Mouse (Mus musculus) intestine, postnatal 0 days (tissue): ENCODE data around the gene Gapdh. TPM values are rescaled to one million over a fixed set of nuclear protein-coding genes. Genes with fewer than 3 reads are reported as not detected.

ENCODE experiments used
- ATAC-seq: fragments of 200-750 bp; cut with Nextera tagmentation; 2 replicates; pipeline ENCODE4 v1.8.0; 2017; ENCODE audit warnings: mild to moderate bottlenecking, moderate TSS enrichment, moderate library complexity
- H3K27ac ChIP-seq: fragments of 300-500 bp; sonication (generic); 2 replicates; pipeline ENCODE4 v1.5.1; 2014; ENCODE audit warnings: mild to moderate bottlenecking, low read depth, low read length, moderate library complexity
- H3K27me3 ChIP-seq: fragments of 300-500 bp; sonication (generic); replicated peaks from 2 replicates; pipeline ENCODE4 v1.6.1; 2014; ENCODE audit warnings: low read length, mixed read lengths; ENCODE audit not compliant: control insufficient read depth, insufficient read depth
- H3K36me3 ChIP-seq: fragments of 300-500 bp; sonication (generic); 2 replicates; pipeline ENCODE4 v1.6.1; 2014; ENCODE audit warnings: mild to moderate bottlenecking, moderate library complexity; ENCODE audit not compliant: control insufficient read depth, insufficient read depth
- H3K4me1 ChIP-seq: fragments of 300-500 bp; sonication (generic); replicated peaks from 2 replicates; pipeline ENCODE4 v1.6.1; 2014; ENCODE audit warnings: antibody characterized with exemption, low read length, mixed read lengths; ENCODE audit not compliant: control insufficient read depth, insufficient read depth
- H3K4me2 ChIP-seq: fragments of 300-500 bp; sonication (generic); replicated peaks from 2 replicates; pipeline ENCODE4 v1.6.1; 2014; ENCODE audit warnings: low read depth, mild to moderate bottlenecking, moderate library complexity
- H3K4me3 ChIP-seq: fragments of 300-500 bp; sonication (generic); 2 replicates; pipeline ENCODE4 v1.5.1; 2014; ENCODE audit warnings: low read depth, low read length
- H3K9ac ChIP-seq: fragments of 300-500 bp; sonication (generic); 2 replicates; pipeline ENCODE4 v1.6.1; 2014; ENCODE audit warnings: mild to moderate bottlenecking, low read depth, low read length
- H3K9me3 ChIP-seq: fragments of 300-500 bp; sonication (generic); 2 replicates; pipeline ENCODE4 v1.6.1; 2016; ENCODE audit warnings: mixed run types; ENCODE audit not compliant: control insufficient read depth
- CTCF ChIP-seq: sonication (generic); IDR thresholded peaks from 2 replicates; pipeline ENCODE4 v1.5.1; 2016; ENCODE audit warnings: low read depth, mild to moderate bottlenecking, control low read depth, antibody characterized with exemption, moderate library complexity
- WGBS: fragments of 180-500 bp; shearing (Covaris S2); extraction: QIAGEN DNeasy Blood & Tissue Kit; methylation state at CpG from one replicate; pipeline ENCODE4 v1.1.7; 2014; 5-methylcytosine and 5-hydroxymethylcytosine counted together
- microRNA-seq: library from miRNA; unstranded; fragments of <30 nt; microRNA quantifications from one replicate; pipeline ENCODE4, GENCODE M21; 2016
- polyA plus RNA-seq: library from polyadenylated mRNA; unstranded; fragments of >200 nt; fragmentation: Nextera tagmentation; extraction: Ambion mirVana; gene quantifications from 2 replicates; pipeline ENCODE4 v1.2.1, GENCODE M21; 2015

Gapdh gene
- polyA plus RNA-seq, 1 experiment from 2014 or later = 1,629 TPM

- Histone ChIP-seq H3K9me3 (no peaks in the 10 kb centered on the region), H3K4me3 (no peak overlapping the region), H3K9ac (no peak overlapping the region), H3K27ac (no peak overlapping the region), H3K27me3 (no peaks in the 10 kb centered on the region), H3K36me3 (peaks cover 55% of the 10 kb centered on the region), H3K4me2 (no peak overlapping the region), H3K4me1 (no peaks in the 10 kb centered on the region)
- no peak for TF ChIP-seq CTCF
- 92% methylated on average over 20 of the region's 20 CpGs for WGBS
- ATAC-seq = no peak
These were observed 36.4 kb downstream of the Gapdh start for GRCm38 (mm10) chr6:125129710-125130402.

GRCm38 (mm10) chr6:125128724-125129123, 37.5 kb downstream of the Gapdh start:
- Histone ChIP-seq H3K27me3 (no peaks in the 10 kb centered on the region), H3K4me2 (no peak overlapping the region), H3K36me3 (peaks cover 55% of the 10 kb centered on the region), H3K9me3 (no peaks in the 10 kb centered on the region), H3K4me3 (no peak overlapping the region), H3K9ac (no peak overlapping the region), H3K4me1 (no peaks in the 10 kb centered on the region), H3K27ac (no peak overlapping the region)
- ATAC-seq = no peak
- WGBS = 87% methylated on average over 12 of the region's 12 CpGs
- TF ChIP-seq CTCF = no peak

GRCm38 (mm10) chr6:125119387-125119786, 46.9 kb downstream of the Gapdh start:
- Histone ChIP-seq H3K27ac (no peak overlapping the region), H3K36me3 (peaks cover 86% of the 10 kb centered on the region), H3K4me1 (no peaks in the 10 kb centered on the region), H3K4me3 (no peak overlapping the region), H3K9ac (no peak overlapping the region), H3K27me3 (no peaks in the 10 kb centered on the region), H3K4me2 (no peak overlapping the region), H3K9me3 (no peaks in the 10 kb centered on the region)
- no peak for TF ChIP-seq CTCF
- no peak for ATAC-seq
- WGBS = 84% methylated on average over 8 of the region's 8 CpGs

GRCm38 (mm10) chr6:125112553-125112952, 53.7 kb downstream of the Gapdh start:
- no peaks in the 10 kb centered on the region for H3K9me3 ChIP-seq
- no peak for ATAC-seq
- no peaks in the 10 kb centered on the region for H3K27me3 ChIP-seq
- H3K9ac ChIP-seq = no peak overlapping the region
- TF ChIP-seq CTCF = no peak
- 90% methylated on average over 11 of the region's 11 CpGs for WGBS
- peaks cover 88% of the 10 kb centered on the region for H3K36me3 ChIP-seq
- no peak overlapping the region for H3K4me3 ChIP-seq
- H3K4me2 ChIP-seq = no peak overlapping the region
- H3K4me1 ChIP-seq = no peaks in the 10 kb centered on the region
- H3K27ac ChIP-seq = no peak overlapping the region

Small RNA genes lying within 50 kb of the gene (microRNA-seq; reads per million reads assigned to microRNA genes)
- 0.82 reads per million for gene Mir3098

Other genes starting within 250 kb of the Gapdh start
- gene Ptms, start 246.4 kb downstream of the Gapdh start, polyA plus RNA-seq = 167 and 169 TPM in 2 replicates
- 265 and 269 TPM in 2 replicates for gene Mlf2, start 235.1 kb downstream of the Gapdh start, polyA plus RNA-seq
- 105 and 110 TPM in 2 replicates for gene Cops7a, start 200.9 kb downstream of the Gapdh start, polyA plus RNA-seq
- gene Pianp, start 169.8 kb downstream of the Gapdh start, polyA plus RNA-seq = 1.8 and 2.1 TPM in 2 replicates
- gene Zfp384, start 157.3 kb downstream of the Gapdh start, polyA plus RNA-seq = 8.2 TPM in 2 replicates
- 65.4 and 70.1 TPM in 2 replicates for gene Ing4, start 126.7 kb downstream of the Gapdh start, polyA plus RNA-seq
- gene Acrbp, start 116.8 kb downstream of the Gapdh start, polyA plus RNA-seq = 3.1 and 4.1 TPM in 2 replicates
- gene Lpar5, start 98.5 kb downstream of the Gapdh start, polyA plus RNA-seq = 9.2 and 9.9 TPM in 2 replicates
- gene Chd4, start 70.5 kb downstream of the Gapdh start, polyA plus RNA-seq = 30.7 and 34.2 TPM in 2 replicates
- gene Nop2, start 34.6 kb downstream of the Gapdh start, polyA plus RNA-seq = 21.9 and 22.6 TPM in 2 replicates
- gene Iffo1, start 21.2 kb downstream of the Gapdh start, polyA plus RNA-seq = 3.2 and 3.9 TPM in 2 replicates
- gene Ncapd2, start 25.2 kb upstream of the Gapdh start, polyA plus RNA-seq = 17.9 and 19.0 TPM in 2 replicates
- gene Mrpl51, start 25.3 kb upstream of the Gapdh start, polyA plus RNA-seq = 270 and 282 TPM in 2 replicates
- gene Vamp1, start 49.1 kb upstream of the Gapdh start, polyA plus RNA-seq = 2.7 and 3.4 TPM in 2 replicates
- gene Tapbpl, start 65.4 kb upstream of the Gapdh start, polyA plus RNA-seq = 25.9 and 26.7 TPM in 2 replicates
- 0.78 and 2.1 TPM in 2 replicates for gene Cd27, start 70.5 kb upstream of the Gapdh start, polyA plus RNA-seq
- not detected in 2 replicates for gene Tuba3a, start 119.6 kb upstream of the Gapdh start, polyA plus RNA-seq
- gene Ltbr, start 147.4 kb upstream of the Gapdh start, polyA plus RNA-seq = 104 and 110 TPM in 2 replicates
- gene Scnn1a, start 154.2 kb upstream of the Gapdh start, polyA plus RNA-seq = 16.9 and 19.0 TPM in 2 replicates
- gene Tnfrsf1a, start 182.9 kb upstream of the Gapdh start, polyA plus RNA-seq = 108 and 109 TPM in 2 replicates
- gene Plekhg6, start 214.3 kb upstream of the Gapdh start, polyA plus RNA-seq = 31.4 and 37.0 TPM in 2 replicates